Mouse (Mus musculus) megakaryocyte, embryonic 14.5 days (primary cell): ENCODE measurements around the gene Egln3. TPM values are rescaled to one million over a fixed set of nuclear protein-coding genes. Genes with fewer than 3 reads are reported as not detected.
A peak's percentile ranks its signal among the peaks of the same experiment; 100 is the strongest.

Source experiments
- H3K27me3 ChIP-seq: replicated peaks from 2 replicates; pipeline ENCODE3; 2012; ENCODE audit warnings: inconsistent platforms
- H3K36me3 ChIP-seq: replicated peaks from 2 replicates; pipeline ENCODE3; 2012; ENCODE audit warnings: low read length, inconsistent platforms, mixed read lengths
- H3K4me1 ChIP-seq: 2 replicates; pipeline ENCODE4 v1.6.1; 2012; ENCODE audit warnings: inconsistent platforms
- H3K4me3 ChIP-seq: replicated peaks from 2 replicates; pipeline ENCODE3; 2012; ENCODE audit warnings: moderate library complexity, mild to moderate bottlenecking, inconsistent platforms
- H3K9me3 ChIP-seq: 2 replicates; pipeline ENCODE4 v1.6.1; 2012; ENCODE audit warnings: inconsistent platforms
- FLI1 ChIP-seq: IDR thresholded peaks from 2 replicates; pipeline ENCODE4 v1.6.1; 2012; ENCODE audit warnings: low read length, inconsistent platforms, mixed read lengths
- GATA1 ChIP-seq: IDR thresholded peaks from 3 replicates; pipeline ENCODE4 v1.6.1; 2012; ENCODE audit warnings: mixed read lengths, low read length, inconsistent platforms, borderline replicate concordance
- polyA plus RNA-seq: library from polyadenylated mRNA; stranded (reverse); fragments of >175 nt; gene quantifications from 2 replicates; pipeline ENCODE4 v1.2.3, GENCODE M21; 2012; ENCODE audit warnings: low replicate concordance; ENCODE audit not compliant: insufficient read depth

The Egln3 gene
- polyA plus RNA-seq: 47.6 and 68.3 TPM in 2 replicates

DNA sequence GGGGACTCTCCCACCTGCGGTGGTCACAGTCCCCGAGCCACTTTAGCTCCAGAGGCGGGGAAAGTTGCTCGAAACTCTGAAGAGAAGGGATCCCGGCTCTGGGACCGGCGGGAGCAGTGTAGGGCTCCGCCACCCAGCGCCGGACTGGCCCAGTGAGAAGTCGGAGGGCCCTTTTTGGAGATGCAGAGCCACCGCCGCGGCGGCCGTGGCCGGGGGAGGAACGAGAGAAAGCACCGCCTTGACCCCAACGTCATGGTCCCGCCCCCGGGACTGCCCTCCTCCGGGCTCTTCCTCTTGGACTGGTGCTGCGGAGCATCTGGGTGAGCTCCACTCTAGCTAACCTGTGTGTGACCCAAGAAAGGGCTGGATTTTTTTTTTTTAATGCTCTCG is at the start of gene Egln3:
Gene Egln3 (minus strand): TSS at position 205 of the 390 bp plus-strand sequence.
- Histone ChIP-seq H3K4me1 (peaks cover 40% of the 10 kb centered on the region), H3K27me3 (no peaks in the 10 kb centered on the region), H3K4me3 (peak within 1 kb of the TSS; percentile 100), H3K9me3 (peaks cover 3% of the 10 kb centered on the region; the same call in 1 of the 2 replicates), H3K36me3 (peaks cover 8% of the 10 kb centered on the region)
- TF ChIP-seq FLI1 (no peak), GATA1 (no peak)

DNA sequence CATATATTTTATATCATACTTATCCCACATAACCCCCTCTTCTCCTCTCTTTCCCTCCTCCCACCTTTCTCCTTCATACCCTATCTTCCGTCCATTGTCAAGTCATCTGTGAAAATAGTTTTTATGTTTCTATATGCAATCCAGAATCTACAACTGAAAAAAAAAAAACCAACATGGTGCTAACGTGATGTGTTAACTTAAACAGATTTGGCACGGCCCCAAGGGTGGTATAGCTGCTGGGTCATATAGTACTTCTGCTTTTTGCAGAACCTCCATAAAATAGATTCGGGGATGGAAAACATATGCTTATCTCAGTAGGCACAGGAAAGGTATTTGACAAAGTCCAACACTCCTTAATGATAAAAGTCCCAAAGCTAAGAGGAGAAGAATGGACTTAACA is 49.8 kb upstream of the Egln3 start:
- no peak for TF ChIP-seq FLI1
- no peak for TF ChIP-seq GATA1
- no peaks in the 10 kb centered on the region for H3K36me3 ChIP-seq
- H3K9me3 ChIP-seq: peaks cover 2% of the 10 kb centered on the region
- H3K27me3 ChIP-seq: no peaks in the 10 kb centered on the region
- 0 out of 2 replicates have a peak, but pooled peaks cover 2% of the 10 kb centered on the region for H3K4me1 ChIP-seq
- H3K4me3 ChIP-seq: no peak overlapping the region

DNA sequence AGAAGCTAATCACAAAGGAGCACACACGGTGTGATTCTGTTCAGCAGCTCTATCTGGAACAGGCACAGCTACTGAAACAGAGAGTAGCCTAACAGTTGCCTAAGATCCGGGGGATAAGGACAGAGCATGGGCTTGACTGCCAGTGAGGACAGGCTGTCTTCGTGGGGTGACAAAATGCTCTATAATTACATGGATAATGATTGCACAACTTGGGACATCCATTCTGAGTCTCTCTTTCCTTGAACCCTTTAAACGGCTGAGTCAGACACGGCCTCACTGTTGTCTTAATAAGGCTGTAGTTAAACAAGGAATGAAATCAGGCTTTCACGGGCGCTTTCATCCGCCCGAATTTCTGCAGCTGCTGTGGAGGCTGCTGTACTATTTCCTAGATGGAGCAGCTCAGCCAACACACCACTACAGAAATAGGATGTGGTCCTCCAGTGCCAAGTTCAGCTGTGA is 48.3 kb upstream of the Egln3 start:
- Histone ChIP-seq H3K27me3 (no peaks in the 10 kb centered on the region), H3K4me1 (0 out of 2 replicates have a peak, but pooled peaks cover 2% of the 10 kb centered on the region), H3K9me3 (no peaks in the 10 kb centered on the region), H3K36me3 (no peaks in the 10 kb centered on the region), H3K4me3 (no peak overlapping the region)
- TF ChIP-seq FLI1 (no peak), GATA1 (no peak)

DNA sequence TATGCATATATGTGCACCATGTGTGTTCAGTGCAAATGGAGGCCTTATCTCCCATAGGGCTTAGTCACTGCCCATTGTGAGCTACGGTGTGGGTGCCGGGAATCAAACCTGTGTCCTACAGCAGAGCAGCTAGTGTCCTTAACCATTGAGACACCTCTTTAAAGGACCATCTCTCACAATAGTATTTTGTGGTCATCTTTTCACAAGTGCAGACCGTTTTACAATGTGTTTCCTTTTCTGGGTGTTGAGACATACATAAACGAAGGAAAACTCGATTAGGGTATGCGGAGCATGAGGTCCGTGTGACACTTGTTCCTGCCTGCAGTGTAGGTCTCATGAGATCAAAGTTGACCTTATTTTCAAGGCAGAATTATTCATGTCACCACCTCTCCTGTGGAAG is 44.2 kb upstream of the Egln3 start:
- TF ChIP-seq FLI1 (no peak), GATA1 (no peak)
- no peak overlapping the region for H3K4me3 ChIP-seq
- H3K9me3 ChIP-seq: no peaks in the 10 kb centered on the region

DNA sequence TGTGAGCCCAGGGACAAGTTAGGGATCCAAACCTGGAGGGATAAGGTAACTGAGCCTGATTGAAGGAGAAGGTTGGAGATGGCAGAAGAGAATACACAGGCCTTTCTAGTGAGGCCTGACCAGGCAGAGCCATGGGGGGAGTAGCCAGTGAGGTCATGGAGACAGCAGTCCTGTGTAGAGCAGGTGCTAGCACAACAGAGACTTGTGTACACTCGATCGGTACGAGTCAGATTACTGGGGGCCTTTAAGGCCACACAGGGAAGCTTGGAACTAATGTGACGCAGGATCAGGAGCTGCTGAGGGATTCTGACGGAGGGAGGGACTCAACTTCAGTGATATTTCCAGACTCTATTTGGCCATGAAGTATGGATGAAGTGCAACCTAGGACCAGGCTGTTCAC is 39.5 kb upstream of the Egln3 start:
- H3K27me3 ChIP-seq: no peaks in the 10 kb centered on the region
- H3K4me3 ChIP-seq: no peak overlapping the region
- H3K9me3 ChIP-seq: no peaks in the 10 kb centered on the region

More for the DNA sequence above, 44.2 kb upstream of the Egln3 start:
- Histone ChIP-seq H3K27me3 (no peaks in the 10 kb centered on the region), H3K4me1 (no peaks in the 10 kb centered on the region), H3K36me3 (no peaks in the 10 kb centered on the region)

DNA sequence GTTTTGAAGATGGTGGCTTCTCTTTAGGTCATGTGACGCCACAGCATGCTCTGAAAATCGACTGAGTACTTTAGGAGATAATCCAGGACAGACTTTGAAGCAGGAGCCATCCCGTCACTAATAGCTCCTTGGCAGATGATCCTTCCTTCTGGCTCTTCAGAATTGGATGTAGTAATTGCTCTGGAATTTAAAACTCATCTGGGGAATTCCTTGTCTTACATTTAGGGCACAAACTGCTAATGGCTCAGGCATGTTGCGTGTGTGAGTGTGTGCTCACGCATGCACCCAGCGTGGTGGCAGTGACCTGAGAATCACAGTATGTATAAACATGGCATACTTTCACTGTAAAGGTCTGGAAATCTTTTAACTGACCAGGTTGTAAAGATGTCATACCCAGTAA is 38.3 kb upstream of the Egln3 start:
- Histone ChIP-seq H3K9me3 (no peaks in the 10 kb centered on the region), H3K4me1 (no peaks in the 10 kb centered on the region), H3K36me3 (no peaks in the 10 kb centered on the region), H3K27me3 (no peaks in the 10 kb centered on the region), H3K4me3 (no peak overlapping the region)
- TF ChIP-seq GATA1: no peak
- TF ChIP-seq FLI1: no peak

More for the DNA sequence above, 39.5 kb upstream of the Egln3 start:
- no peak for TF ChIP-seq FLI1
- no peak for TF ChIP-seq GATA1
- Histone ChIP-seq H3K36me3 (no peaks in the 10 kb centered on the region), H3K4me1 (no peaks in the 10 kb centered on the region)

DNA sequence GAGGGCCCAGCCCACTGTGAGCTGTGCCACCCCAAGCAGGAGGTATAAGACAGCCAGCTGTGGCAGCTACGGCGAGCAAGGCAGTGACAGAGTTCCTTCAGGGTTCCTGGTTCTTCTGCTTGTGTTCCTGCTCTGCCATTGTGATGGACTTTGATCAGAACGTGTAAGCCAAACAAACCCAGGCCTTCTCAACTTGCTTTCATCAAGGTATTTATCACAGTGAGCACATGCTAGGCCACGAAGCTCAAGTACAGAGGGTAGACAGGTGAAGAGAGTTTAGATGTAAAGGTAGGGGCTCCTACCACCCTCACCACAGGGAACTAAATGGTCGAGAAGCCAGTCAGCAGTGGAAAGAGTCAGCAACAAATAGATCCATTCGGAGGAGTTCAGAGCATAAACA is 30.1 kb upstream of the Egln3 start:
- Histone ChIP-seq H3K27me3 (no peaks in the 10 kb centered on the region), H3K9me3 (no peaks in the 10 kb centered on the region), H3K4me3 (no peak overlapping the region), H3K36me3 (no peaks in the 10 kb centered on the region), H3K4me1 (0 out of 2 replicates have a peak, but pooled peaks cover 3% of the 10 kb centered on the region)
- TF ChIP-seq FLI1 (no peak), GATA1 (no peak)

DNA sequence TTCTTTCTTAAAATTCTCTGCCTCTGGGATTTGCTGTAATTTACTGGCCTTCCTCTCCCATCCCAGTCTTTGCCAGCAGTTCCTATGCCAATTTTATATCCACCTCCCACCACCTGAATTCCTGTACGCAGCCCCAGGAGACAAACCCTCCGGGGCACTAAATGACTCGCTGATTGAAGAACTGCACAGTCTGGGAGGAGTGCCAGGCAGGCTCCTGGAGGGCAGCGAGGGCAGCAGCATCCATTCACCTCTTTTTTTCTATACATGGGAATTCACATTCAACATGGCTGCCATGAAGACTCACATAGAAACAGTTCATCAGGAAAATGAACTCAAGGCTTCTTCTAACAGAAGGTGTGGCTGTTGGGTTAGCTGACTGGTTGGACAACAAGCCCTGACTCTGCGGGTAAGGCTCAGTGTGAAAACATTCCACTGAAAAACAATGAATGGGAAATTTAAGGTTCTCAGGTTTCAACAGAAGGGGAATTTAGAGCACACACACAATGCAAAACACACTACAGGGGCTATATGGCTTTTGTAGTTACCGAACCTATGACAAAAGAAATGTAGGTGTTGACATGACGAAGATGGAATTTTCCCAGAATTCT is 29.4 kb upstream of the Egln3 start:
- H3K36me3 ChIP-seq: no peaks in the 10 kb centered on the region
- no peaks in the 10 kb centered on the region for H3K9me3 ChIP-seq
- no peak overlapping the region for H3K4me3 ChIP-seq
- 0 out of 2 replicates have a peak, but pooled peaks cover 3% of the 10 kb centered on the region for H3K4me1 ChIP-seq
- TF ChIP-seq GATA1 (no peak), FLI1 (no peak)
- H3K27me3 ChIP-seq: no peaks in the 10 kb centered on the region

DNA sequence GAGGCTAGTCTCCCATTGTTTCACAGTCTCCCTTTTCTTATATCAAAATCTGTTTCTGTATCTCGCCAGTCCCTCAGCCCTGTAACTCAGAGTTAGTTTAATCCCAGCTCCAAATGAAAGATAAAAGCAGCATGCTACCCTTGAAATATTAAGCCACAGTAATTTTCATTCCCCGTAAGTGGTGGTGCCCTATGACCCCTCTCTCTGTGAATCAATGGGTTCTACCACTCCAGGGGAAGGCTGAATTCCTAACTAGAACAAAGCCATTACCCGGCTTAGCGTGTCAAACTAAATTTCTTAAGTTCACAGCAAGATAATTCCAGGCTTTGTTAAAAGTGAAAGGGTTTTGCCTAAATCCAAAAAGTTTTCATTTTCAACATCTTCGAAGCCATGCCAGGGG is 28.8 kb upstream of the Egln3 start:
- Histone ChIP-seq H3K4me3 (no peak overlapping the region), H3K36me3 (no peaks in the 10 kb centered on the region), H3K9me3 (no peaks in the 10 kb centered on the region), H3K27me3 (no peaks in the 10 kb centered on the region), H3K4me1 (0 out of 2 replicates have a peak, but pooled peaks cover 3% of the 10 kb centered on the region)
- TF ChIP-seq GATA1 (no peak), FLI1 (no peak)

DNA sequence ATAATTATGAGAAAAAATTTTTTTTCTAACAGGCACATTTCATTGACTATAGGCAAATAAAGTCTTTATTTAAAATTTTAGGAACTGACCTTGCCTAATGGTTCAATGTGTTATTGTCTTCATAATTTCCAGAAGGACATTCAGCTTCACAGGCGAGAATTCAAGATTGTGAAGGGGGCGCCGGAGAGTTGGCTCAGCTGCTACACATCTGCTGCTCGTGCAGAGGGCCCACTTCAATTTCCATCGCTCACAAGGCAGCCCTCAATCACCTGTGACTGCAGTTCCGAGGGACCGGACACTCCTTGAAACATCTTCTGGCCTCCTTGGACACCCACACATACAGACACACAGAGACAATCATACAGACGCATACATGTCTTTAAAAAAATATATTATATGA is 23.9 kb upstream of the Egln3 start:
- H3K36me3 ChIP-seq: no peaks in the 10 kb centered on the region
- no peak overlapping the region for H3K4me3 ChIP-seq
- TF ChIP-seq FLI1 (no peak), GATA1 (no peak)
- H3K4me1 ChIP-seq: 0 out of 2 replicates have a peak, but pooled peaks cover 3% of the 10 kb centered on the region
- H3K27me3 ChIP-seq: peaks cover 5% of the 10 kb centered on the region
- H3K9me3 ChIP-seq: no peaks in the 10 kb centered on the region
